Mouse (Mus musculus) urinary bladder, postnatal 25 days (tissue): ENCODE data around the gene Rps9.
"Not testable (repeated sequence)": the region's sequence is repeated elsewhere in the genome, so short reads cannot be mapped to it uniquely, and the experiment has no call there.

ENCODE experiments used
- DNase-seq: peaks from one replicate; pipeline ENCODE4 v3.0.0; 2022; ENCODE audit warnings: low spot score

Gene Rps9

DNA sequence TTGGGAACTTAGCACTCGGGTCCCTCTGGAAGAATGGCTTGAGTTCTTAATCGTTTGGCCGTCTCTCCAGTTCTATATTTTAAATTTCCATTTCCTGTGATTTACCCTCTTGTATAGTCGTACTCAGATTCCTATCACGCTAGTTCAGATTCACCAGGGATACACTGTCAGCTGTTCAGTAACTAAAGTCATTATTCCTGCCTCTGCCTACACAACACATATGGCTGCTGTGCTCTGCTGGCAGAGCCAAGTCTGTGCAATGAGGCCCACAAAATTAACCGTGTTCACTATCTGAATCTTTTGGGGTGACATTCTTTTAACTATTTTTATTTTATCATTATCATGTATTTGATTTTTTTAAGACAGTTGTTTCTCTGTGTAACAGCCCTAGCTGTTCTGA lies 5.3 kb upstream of the Rps9 start:
- DNase-seq = no peak

DNA sequence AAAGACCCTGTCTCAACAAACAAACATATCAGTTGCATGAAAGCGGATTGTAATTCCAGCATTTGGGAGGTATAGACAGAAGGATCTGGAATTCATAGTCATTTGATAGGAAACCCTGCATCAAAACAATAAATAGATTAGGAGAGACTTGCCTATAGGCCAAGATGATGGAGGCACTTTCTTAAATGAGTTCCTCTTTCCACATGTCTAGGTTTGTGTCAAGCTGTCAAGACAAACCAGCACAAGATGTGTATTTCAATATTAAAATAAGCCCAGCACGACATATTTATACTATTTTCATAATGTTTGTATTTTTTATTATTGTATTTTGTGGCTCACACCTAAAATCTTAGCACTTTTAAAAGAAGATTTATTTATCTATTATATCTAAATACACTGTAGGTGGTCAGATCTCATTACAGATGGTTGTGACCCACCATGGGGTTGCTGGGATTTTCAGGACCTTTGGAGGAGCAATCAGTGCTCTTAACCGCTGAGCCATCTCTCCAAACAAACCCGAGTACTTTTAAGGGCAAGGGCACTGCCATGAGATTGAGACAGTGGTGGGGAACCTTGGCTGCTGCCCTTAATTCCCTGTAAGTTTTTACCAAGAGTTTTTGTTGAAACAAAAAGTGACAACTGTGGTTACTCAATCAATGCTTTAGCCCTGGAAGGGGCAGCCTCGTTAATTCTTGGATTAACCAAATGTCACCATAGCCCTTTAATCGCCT lies 480 bp upstream of the Rps9 start:
- no peak for DNase-seq

DNA sequence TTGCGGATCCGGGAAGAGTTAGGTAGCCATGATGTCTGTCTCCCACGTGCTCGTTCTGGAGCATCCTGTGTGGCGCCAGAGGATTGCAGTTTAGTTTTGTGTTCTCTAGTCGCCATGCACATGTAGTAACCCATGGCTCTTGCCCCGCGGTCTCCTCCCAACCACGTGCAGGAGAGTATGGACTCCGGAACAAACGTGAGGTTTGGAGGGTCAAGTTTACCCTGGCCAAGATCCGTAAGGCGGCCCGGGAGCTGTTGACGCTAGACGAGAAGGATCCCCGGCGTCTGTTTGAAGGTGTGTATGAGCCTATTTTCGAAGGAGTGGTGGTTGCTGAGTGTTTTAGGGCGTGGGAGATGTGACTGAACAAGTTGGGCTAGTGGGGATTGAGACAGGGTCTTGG lies 682 bp downstream of the Rps9 start:
- DNase-seq = no peak

DNA sequence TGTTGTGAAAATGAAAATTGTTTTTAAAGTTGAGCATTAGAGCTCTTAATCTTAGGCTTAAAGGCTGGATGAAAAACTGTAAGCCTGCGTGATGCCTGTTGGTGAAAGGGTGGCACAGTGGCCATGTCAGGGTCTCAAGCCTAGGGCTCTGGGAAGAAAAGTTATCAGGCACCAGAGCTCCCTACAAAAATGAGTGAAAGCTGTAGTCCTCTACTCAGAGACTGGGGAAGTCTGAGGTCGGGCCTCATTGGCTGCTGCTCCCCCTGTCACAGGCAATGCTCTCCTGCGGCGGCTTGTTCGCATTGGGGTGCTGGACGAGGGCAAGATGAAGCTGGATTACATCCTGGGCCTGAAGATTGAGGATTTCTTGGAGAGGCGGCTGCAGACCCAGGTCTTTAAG lies 1.7 kb downstream of the Rps9 start:
- not testable (repeated sequence) for DNase-seq

DNA sequence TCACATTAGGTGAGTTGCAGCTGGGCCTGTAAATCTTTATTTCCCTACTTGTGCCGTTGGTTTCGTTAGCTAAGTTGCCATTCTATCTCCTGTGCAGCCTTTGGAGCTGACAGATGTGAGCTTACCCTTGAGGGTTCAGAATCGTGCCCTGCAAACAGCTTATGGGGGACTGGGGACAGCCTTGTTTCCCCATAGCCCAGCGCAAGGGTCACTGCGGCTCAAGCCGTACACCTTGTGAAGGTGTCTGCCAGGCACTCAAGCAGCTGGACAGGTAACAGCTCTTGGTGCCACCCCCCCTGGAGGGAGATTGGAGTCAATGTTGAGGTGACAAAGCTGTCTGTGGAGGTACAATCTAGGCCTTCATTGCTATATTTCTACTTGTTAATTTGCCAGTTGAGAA lies 2.1 kb downstream of the Rps9 start:
- DNase-seq = no peak

DNA sequence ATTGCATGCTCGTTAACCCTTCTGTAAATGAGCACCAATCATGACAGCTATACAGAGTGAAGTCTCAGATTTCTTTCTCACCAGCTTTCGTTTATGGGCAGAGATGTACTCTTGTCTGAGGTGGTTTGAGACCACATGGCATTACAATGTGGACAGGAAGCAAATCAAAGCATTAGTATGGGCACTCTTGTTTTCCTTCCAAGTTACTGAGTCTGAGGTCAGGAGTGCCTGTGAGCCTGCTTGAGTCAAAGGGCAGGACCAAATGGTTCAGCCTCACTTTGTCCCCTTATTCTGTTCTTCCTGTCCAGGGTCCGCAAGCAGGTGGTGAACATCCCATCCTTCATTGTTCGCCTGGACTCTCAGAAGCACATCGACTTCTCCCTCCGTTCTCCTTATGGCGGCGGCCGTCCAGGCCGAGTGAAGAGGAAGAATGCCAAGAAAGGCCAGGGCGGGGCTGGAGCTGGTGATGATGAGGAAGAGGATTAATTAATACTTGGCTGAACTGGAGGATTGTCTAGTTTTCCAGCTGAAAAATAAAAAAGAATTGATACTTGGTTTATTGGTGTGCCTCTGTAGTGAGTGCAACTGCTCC lies 2.6 kb downstream of the Rps9 start:
- DNase-seq = no peak

DNA sequence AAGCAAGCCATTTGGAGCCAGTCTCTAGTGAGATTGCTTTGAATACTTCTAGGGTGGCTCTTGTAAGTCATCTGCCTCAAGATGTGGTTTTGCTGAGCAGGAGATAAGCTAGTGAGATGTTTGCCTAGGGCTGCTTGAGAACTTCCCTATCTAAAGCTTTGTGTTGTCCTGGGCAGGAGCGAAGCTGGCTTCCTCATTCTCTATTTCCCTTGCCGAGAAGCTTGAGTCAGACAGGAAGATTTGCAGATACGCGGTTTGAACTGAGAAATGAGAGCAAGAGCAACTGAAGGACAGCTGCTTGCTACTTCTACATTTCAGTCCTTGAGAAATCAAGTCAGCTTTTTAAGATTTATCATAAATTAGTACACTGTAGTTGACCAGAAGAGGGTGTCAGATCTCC lies 3.2 kb downstream of the Rps9 start:
- DNase-seq = no peak

DNA sequence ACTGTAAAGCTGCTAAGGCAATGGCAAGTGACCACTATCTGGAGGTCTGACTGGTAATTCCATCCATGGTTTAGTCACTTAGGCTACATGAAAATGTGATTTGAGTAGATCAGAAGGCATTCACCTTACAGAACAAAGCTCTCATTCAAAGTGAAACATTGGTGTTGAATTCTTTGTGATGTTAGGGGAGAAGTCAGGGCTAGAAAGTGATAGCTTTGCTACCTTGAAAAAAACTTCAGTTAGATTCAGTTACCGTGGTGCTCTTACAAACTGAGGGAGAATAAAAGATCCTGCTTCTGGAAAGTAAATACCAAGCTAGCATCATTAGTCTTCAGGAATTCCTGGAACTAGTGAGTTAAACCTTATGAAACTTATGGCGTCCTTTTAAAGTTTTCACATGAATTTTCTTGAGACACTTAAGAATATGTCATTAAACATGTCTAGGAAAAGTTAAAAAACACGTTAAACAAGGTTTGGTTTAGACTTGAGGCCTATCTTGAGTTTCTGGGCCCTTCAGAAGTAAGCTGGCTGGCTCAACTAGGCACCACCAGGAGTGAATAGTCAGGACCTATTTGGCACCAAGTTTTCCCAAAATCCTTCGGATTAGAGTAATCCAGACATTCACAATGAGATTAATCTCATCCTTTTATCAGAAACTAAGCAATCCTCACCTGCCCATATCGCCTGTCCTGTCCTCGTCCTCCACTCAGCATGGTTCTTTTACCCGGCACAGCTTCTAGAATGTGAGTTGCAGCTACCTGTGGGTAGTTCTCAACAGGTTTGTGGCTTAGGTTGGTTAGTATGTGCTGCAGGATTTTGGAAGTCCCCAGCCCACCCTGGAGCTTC lies 4.0 kb downstream of the Rps9 start:
- DNase-seq = no peak

DNA sequence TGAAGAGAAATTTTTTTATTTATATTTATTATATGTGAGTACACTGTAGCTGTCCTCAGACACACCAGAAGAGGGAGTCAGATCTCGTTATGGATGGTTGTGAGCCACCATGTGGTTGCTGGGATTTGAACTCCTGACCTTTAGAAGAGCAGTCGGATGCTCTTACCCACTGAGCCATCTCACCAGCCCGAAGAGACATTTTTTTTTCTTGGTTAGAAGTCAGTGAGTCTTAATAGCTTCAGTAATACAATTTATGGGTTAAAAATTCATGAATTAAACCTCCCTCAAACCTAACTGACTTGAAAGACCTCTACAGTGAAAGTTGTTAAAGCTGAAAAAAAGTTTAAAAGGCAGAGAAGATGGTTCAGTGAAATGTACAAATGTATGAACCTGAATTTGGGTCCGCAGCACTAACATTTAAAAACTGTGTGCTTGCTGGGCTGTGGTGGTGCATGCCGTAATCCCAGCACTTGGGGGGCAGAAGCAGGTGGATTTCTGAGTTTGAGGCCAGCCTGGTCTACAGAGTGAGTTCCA lies 4.7 kb downstream of the Rps9 start:
- DNase-seq = not testable (repeated sequence)

DNA sequence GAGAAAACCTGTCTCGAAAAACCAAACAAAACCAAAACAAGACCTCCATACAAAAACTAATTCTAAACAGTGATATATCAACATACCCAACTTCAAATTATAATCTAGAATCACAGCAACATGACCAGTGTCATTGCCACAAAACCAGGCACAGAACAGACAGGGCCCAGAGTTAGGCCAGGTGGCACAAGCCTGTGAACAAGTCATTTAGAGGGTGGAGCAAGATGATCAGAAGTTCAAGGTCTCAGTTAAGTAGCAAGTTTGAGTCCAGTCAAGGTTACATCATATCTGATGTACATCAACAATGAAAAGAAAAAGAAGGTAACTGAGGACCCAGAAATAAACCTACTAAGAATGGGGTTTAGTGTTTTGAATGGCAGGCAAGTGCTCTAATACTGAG lies 5.2 kb downstream of the Rps9 start:
- no peak for DNase-seq

DNA sequence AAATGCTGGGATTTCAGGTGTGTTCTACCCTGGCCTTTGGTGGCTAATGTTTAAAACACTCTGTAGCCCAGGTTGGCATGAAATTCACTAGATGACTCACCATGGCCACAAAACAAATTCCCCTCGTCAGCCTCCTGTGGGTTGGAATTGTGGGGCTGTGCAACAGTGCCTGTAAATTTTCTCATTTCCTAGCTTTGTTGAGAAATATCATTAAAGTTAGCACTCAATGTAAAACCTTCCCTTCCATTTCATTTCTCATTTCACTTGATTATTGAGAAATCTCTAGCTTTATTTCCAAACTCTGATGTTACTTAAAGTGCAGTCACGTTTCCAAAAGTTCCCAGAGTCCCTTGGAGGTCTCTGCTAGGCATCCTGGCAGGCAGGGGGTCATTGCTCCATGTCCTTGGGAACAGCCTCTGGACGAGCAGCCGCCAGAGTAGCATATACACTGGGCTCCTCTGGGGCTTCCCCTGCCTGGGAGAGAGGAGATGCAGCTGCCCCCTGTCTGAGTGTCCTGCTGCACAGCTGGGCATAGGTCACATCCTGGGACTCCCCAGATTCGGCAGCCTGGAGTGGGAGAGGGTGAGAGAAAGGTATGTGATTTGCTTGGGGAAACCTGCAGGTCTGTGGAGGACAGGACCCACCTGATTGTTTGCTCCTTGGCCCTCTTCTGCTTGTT lies 8.6 kb downstream of the Rps9 start:
- no peak for DNase-seq

DNA sequence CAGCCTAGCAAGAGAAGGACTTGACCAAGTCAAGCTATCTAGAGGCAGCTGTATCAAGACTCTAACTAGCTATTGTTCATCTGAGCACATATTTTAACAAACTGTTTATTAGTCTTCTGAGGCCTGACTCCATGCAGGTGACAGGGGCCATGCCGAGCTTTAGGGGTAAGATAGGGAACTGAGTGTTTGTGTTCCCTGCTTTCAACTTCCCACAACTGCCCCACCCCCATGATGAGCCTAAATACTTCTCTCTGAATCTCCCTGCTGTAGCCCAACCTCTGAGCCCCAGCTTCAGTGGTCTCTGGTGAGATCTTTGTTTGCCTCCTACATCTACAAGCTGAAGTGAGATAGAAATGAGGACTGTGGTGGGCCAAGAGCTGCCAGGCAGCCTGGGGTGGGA lies 11.5 kb downstream of the Rps9 start:
- DNase-seq = no peak

DNA sequence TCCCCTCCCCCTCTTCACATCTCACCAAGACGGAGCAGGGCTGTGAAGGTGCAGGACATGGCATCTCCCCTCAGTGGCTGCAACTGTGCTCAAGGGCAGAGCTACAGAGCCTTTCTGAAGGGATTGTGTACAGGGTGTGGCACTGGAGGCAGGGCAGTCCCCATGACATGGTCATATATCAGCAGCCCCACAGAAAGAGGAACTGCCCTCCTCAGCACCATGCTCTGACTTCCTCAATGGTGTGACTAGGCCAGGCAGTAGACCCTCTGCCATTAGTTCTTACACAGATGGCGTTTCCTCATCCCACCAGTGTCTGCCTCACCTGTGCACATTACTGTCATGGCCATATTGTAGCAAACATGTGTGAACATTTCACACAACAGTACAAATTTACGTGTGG lies 16.5 kb downstream of the Rps9 start, which contains the start of gene Pirb:
TSS of gene Pirb (minus strand) at position 124 of the 400 bp plus-strand sequence.
- not testable (repeated sequence) for DNase-seq

DNA sequence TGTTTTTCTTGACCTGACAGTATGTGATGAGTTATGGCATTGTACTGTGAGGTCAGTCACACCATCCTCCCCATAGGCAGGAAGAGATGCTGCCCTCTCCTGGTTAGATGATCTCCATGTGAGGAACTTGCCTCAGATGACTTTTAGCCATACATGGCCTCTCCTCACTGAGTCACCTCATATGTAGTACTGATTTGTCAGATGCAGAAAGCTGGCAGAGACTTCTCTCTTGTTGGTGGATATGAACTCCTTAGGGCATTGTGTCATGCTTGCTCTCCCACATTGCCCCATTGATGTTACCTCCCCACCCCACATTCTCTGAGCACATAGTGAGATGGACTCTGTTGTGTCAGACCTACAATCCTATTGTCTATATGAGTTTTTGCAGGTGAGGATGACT lies 21.7 kb downstream of the Rps9 start:
- not testable (repeated sequence) for DNase-seq

DNA sequence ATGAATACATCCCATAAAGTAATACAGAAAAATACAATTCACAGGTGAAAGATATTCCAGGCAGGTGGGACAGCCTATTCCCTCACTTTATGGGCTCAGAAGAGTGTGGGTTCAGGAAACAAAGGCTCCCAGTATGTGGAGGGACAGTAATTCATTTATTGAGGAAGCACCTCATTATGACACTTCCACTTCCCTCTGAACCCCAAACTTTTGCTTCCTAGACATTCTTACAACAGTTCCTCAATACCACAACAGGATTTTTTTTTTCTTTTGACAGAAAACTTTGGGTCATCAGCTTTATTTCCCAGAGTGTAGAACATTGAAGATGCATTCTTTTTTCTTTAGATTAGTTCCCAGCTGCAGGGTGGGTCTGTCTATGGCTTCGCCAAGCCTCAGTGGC lies 28.9 kb downstream of the Rps9 start:
- not testable (repeated sequence) for DNase-seq
